Mouse (Mus musculus): ENCODE data around the gene Ccr5. TPM values are rescaled to one million over a fixed set of nuclear protein-coding genes. Genes with fewer than 3 reads are reported as not detected.

Gene Ccr5
- total and polyA plus RNA-seq, 3 experiments, result 0.86 to 2.1 (median 1.2) TPM

DNA sequence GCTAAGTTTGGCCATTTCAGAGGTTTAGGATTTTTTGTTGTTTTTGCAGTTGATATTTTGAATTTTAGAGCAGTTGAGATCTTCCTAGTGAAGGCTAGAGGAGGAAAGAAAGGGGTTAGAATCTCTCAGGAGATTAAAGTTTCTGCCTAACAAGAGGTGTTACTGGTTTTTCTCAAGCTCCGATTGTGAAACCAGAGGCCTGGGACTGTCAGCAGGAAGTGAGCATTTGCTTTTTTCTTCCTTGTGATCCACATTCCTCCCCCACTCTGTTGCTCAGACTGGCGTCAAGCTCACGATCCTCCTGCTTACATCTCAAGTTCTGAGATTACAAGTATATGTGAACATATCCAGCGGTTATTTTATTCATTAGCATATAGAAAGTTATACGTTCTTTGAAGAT, 5.0 kb downstream of the Ccr5 start (continued):
- TF ChIP-seq USF1 (IDR thresholded peaks at IDR 0.05; ENCODE audit: low read depth, low read length) (no peak), NRF1 (IDR thresholded peaks at IDR 0.05; ENCODE audit: low read depth, low read length) (no peak), POLR2AphosphoS2 (IDR thresholded peaks at IDR 0.05; ENCODE audit: low read depth, low read length) (no peak), MXI1 (IDR thresholded peaks at IDR 0.05; ENCODE audit: low read depth, low read length) (no peak), TBP (conservative IDR thresholded peaks at IDR 0.05; ENCODE audit: low read depth, low read length) (peak; percentile 70; the same call in 1 of the 2 replicates), MAX (IDR thresholded peaks at IDR 0.05; ENCODE audit: low read length) (no peak)

DNA sequence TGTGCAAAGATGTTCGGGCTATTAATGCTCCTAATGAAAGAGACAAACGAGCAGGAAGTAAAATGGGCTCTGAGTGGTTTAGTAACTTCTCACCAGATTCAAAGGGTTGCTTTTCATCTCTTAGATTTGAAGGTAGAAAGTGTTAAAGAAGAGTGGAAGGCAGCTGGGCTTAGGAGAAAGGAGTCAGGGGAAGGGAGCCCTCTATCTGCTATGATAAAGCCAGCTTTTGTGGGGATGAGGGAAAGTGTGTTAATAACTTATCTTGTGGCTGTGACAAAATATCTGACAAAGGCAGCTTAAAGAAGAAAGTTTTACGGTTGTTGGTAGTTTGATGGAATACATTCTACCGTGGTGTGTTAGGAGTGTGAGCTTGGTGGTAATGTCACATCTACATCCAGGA, 6.1 kb downstream of the Ccr5 start:
- dilution Hi-C loops (cut with MboI; ENCODE audit: extremely low pct_ligation_motif_present, extremely low pct_unique_long_range_greater_than_20kb, low sequenced_read_pairs), result no loop called here

GRCm38 (mm10) chr9:124128379-124128778, 7.0 kb downstream of the Ccr5 start:
- no peak overlapping the region for H3K4me3 ChIP-seq (replicated peaks in 1 of 3; ENCODE audit: low read depth in 2 of 3, low read length in 2 of 3, poor library complexity in 1 of 3)
- in situ Hi-C loops (cut with MboI; ENCODE audit: low pct_ligation_motif_present, low pct_unique_long_range_greater_than_20kb, low sequenced_read_pairs) (loop anchor here (5.0 kb wide), 1 partner anchor 91 kb away; no protein-coding TSS in a partner anchor), dilution Hi-C loops (cut with MboI; ENCODE audit: extremely low pct_ligation_motif_present, extremely low pct_unique_long_range_greater_than_20kb, low sequenced_read_pairs) (no loop called here)
- no peak overlapping the region for H3K4me2 ChIP-seq (ENCODE audit: insufficient read depth, low read depth, poor library complexity, severe bottlenecking)
- H3K9me3 ChIP-seq (replicated peaks; ENCODE audit: low read length), result no peaks in the 10 kb centered on the region
- H3K9ac ChIP-seq (ENCODE audit: insufficient read depth, low read depth), result no peak overlapping the region
- TF ChIP-seq ETS1 (conservative IDR thresholded peaks at IDR 0.05; ENCODE audit: low read depth, low read length) (no peak), RAD21 (IDR thresholded peaks at IDR 0.05; ENCODE audit: low read depth, low read length) (peak; percentile 93), MAFK (IDR thresholded peaks at IDR 0.05; ENCODE audit: insufficient replicate concordance, low read length) (no peak), NELFE (IDR thresholded peaks at IDR 0.05; ENCODE audit: low read depth, low read length) (no peak; the same call in 1 of the 2 replicates), GABPA (IDR thresholded peaks at IDR 0.05; ENCODE audit: insufficient replicate concordance, low read depth, low read length) (no peak), SMC3 (IDR thresholded peaks at IDR 0.05; ENCODE audit: low read depth, low read length) (peak; percentile 83), ZC3H11A (IDR thresholded peaks at IDR 0.05; ENCODE audit: low read depth, low read length) (peak; percentile 65), MYC (IDR thresholded peaks at IDR 0.05; ENCODE audit: low read depth, low read length) (peak; percentile 33; the same call in 1 of the 2 replicates), BHLHE40 (IDR thresholded peaks at IDR 0.05; ENCODE audit: low read depth, low read length) (no peak), CTCF (conservative IDR thresholded peaks at IDR 0.05 in 1 of 2, IDR thresholded peaks at IDR 0.05 in 1 of 2; ENCODE audit: low read depth in 2 of 2, low read length in 2 of 2) (peak; percentile 48 to 89)
- H3K4me1 ChIP-seq (ENCODE audit: control insufficient read depth in 1 of 2, insufficient read depth in 2 of 2), result peaks cover 0 to 29% of the 10 kb centered on the region in 2 experiments; a peak in 2 of 4 replicates
- H3K27me3 ChIP-seq (replicated peaks), result no peaks in the 10 kb centered on the region
- H3K79me2 ChIP-seq (replicated peaks; ENCODE audit: control insufficient read depth, extremely low read depth, insufficient read depth, poor library complexity, severe bottlenecking), result no peaks in the 10 kb centered on the region
- no peaks in the 10 kb centered on the region for H3K36me3 ChIP-seq (replicated peaks in 1 of 2; ENCODE audit: control insufficient read depth in 1 of 2, insufficient read depth in 1 of 2, low read length in 1 of 2)
- H3K27ac ChIP-seq (ENCODE audit: insufficient read depth, low read depth), result no peak overlapping the region
- peak; percentile 70 for DNase-seq (ENCODE audit: extremely low read depth)

More for the DNA sequence above, 6.1 kb downstream of the Ccr5 start:
- Histone ChIP-seq H3K79me2 (replicated peaks; ENCODE audit: control insufficient read depth, extremely low read depth, insufficient read depth, poor library complexity, severe bottlenecking) (no peaks in the 10 kb centered on the region), H3K4me2 (ENCODE audit: insufficient read depth, low read depth, poor library complexity, severe bottlenecking) (no peak overlapping the region), H3K27me3 (replicated peaks) (no peaks in the 10 kb centered on the region), H3K9ac (ENCODE audit: insufficient read depth, low read depth) (peak overlapping the region; percentile 3; the same call in 1 of the 2 replicates), H3K4me1 (ENCODE audit: control insufficient read depth in 1 of 2, insufficient read depth in 2 of 2) (peaks cover 0 to 30% of the 10 kb centered on the region in 2 experiments; a peak in 2 of 4 replicates), H3K4me3 (replicated peaks in 1 of 3; ENCODE audit: low read depth in 2 of 3, low read length in 2 of 3, poor library complexity in 1 of 3) (no peak overlapping the region), H3K36me3 (replicated peaks in 1 of 2; ENCODE audit: control insufficient read depth in 1 of 2, insufficient read depth in 1 of 2, low read length in 1 of 2) (no peaks in the 10 kb centered on the region), H3K9me3 (replicated peaks; ENCODE audit: low read length) (no peaks in the 10 kb centered on the region), H3K27ac (ENCODE audit: insufficient read depth, low read depth) (peak overlapping the region; percentile 1; the same call in 1 of the 2 replicates)
- in situ Hi-C loops (cut with MboI; ENCODE audit: low pct_ligation_motif_present, low pct_unique_long_range_greater_than_20kb, low sequenced_read_pairs), result loop anchor here (5.0 kb wide), 1 partner anchor 90 kb away; no protein-coding TSS in a partner anchor
- DNase-seq (ENCODE audit: extremely low read depth), result no peak
- no peak for TF ChIP-seq MAFK (IDR thresholded peaks at IDR 0.05; ENCODE audit: insufficient replicate concordance, low read length)
- no peak for TF ChIP-seq CHD2 (IDR thresholded peaks at IDR 0.05; ENCODE audit: low read length)
- TF ChIP-seq NRF1 (IDR thresholded peaks at IDR 0.05; ENCODE audit: low read depth, low read length), result no peak
- TF ChIP-seq E2F4 (IDR thresholded peaks at IDR 0.05; ENCODE audit: insufficient replicate concordance, low read depth, low read length), result no peak
- no peak for TF ChIP-seq RCOR1 (conservative IDR thresholded peaks at IDR 0.05; ENCODE audit: low read depth, low read length)
- TF ChIP-seq POLR2AphosphoS2 (IDR thresholded peaks at IDR 0.05; ENCODE audit: low read depth, low read length), result no peak
- TF ChIP-seq ELF1 (IDR thresholded peaks at IDR 0.05; ENCODE audit: low read depth, low read length), result no peak
- no peak for TF ChIP-seq HCFC1 (IDR thresholded peaks at IDR 0.05; ENCODE audit: low read depth, low read length)
- no peak for TF ChIP-seq KAT2A (IDR thresholded peaks at IDR 0.05; ENCODE audit: insufficient replicate concordance, low read length)
- TF ChIP-seq CTCF (conservative IDR thresholded peaks at IDR 0.05 in 1 of 2, IDR thresholded peaks at IDR 0.05 in 1 of 2; ENCODE audit: low read depth in 2 of 2, low read length in 2 of 2), result peak in 1 of 2 experiments; percentile 24; a peak in 2 of 4 replicates
- TF ChIP-seq RAD21 (IDR thresholded peaks at IDR 0.05; ENCODE audit: low read depth, low read length), result peak; percentile 3
- TF ChIP-seq NELFE (IDR thresholded peaks at IDR 0.05; ENCODE audit: low read depth, low read length), result no peak
- no peak for TF ChIP-seq POLR2A (IDR thresholded peaks at IDR 0.05; ENCODE audit: low read depth, low read length)
- TF ChIP-seq ZNF384 (IDR thresholded peaks at IDR 0.05; ENCODE audit: low read depth, low read length), result no peak
- no peak for TF ChIP-seq MEF2A (IDR thresholded peaks at IDR 0.05; ENCODE audit: borderline replicate concordance, low read depth, low read length)
- TF ChIP-seq UBTF (IDR thresholded peaks at IDR 0.05; ENCODE audit: low read depth, low read length), result no peak
